Mouse (Mus musculus) embryonic facial prominence, embryonic 10.5 days (tissue): ENCODE data around the gene Pabpn1l. TPM values are rescaled to one million over a fixed set of nuclear protein-coding genes. Genes with fewer than 3 reads are reported as not detected.
A peak's percentile ranks its signal among the peaks of the same experiment; 100 is the strongest.

Experiments
- DNase-seq: peaks from one replicate; pipeline ENCODE4 v3.0.0-alpha.2; 2017; ENCODE audit warnings: low spot score
- H3K27ac ChIP-seq: fragments of 300-500 bp; sonication (generic); replicated peaks from 2 replicates; pipeline ENCODE4 v1.5.1; 2016; ENCODE audit warnings: mild to moderate bottlenecking
- H3K27me3 ChIP-seq: fragments of 300-500 bp; sonication (generic); replicated peaks from 2 replicates; pipeline ENCODE4 v1.6.1; 2016; ENCODE audit warnings: low read depth, mild to moderate bottlenecking; ENCODE audit not compliant: poor library complexity, severe bottlenecking
- H3K36me3 ChIP-seq: fragments of 300-500 bp; sonication (generic); replicated peaks from 2 replicates; pipeline ENCODE4 v1.6.1; 2016; ENCODE audit warnings: mild to moderate bottlenecking, moderate library complexity
- H3K4me1 ChIP-seq: fragments of 300-500 bp; sonication (generic); 2 replicates; pipeline ENCODE4 v1.6.1; 2016
- H3K4me3 ChIP-seq: fragments of 300-500 bp; sonication (generic); 2 replicates; pipeline ENCODE4 v1.5.1; 2016; ENCODE audit warnings: mild to moderate bottlenecking, moderate library complexity
- H3K9me3 ChIP-seq: fragments of 300-500 bp; sonication (generic); 2 replicates; pipeline ENCODE4 v1.6.1; 2016; ENCODE audit warnings: mild to moderate bottlenecking
- WGBS: fragments of 180-500 bp; shearing (Covaris S2); methylation state at CpG from one replicate; pipeline ENCODE4 v1.1.7; 2016; 5-methylcytosine and 5-hydroxymethylcytosine counted together
- polyA plus RNA-seq: library from polyadenylated mRNA; unstranded; fragments of >200 nt; fragmentation: Nextera tagmentation; extraction: Ambion mirVana; gene quantifications from 2 replicates; pipeline ENCODE4 v1.2.1, GENCODE M21; 2016

Pabpn1l gene
- polyA plus RNA-seq, 1 experiment from 2014 or later = not detected

GRCm38 (mm10) chr8:122606810-122607209 is 15.7 kb downstream of the Pabpn1l start:
- Histone ChIP-seq H3K4me1 (peaks cover 13% of the 10 kb centered on the region), H3K27me3 (no peaks in the 10 kb centered on the region), H3K9me3 (no peaks in the 10 kb centered on the region), H3K4me3 (no peak overlapping the region), H3K36me3 (no peaks in the 10 kb centered on the region), H3K27ac (no peak overlapping the region)
- 87% methylated on average over 11 of the region's 12 CpGs for WGBS
- DNase-seq = no peak

DNA sequence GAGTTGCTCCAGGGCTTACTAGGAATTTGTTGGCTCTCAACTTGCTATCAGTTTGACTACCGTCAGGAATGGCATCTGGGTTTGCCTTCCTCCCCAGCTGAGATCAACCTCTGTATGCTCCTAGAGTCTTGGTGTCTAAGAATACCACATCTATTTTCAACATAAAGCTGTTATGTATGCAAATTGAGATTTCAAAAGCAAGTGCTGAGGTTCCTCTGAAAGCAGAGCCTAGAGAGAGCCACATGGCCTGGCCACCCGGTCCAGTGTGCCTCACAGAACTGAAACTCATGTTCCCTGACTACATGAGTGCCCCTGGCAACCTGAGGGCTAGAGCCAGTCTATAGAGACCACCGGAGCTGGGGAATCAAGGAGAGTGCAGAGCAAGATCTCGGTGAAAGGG is 17.2 kb downstream of the Pabpn1l start:
- 80% methylated on average over 4 of the region's 4 CpGs for WGBS
- DNase-seq = no peak
- H3K4me3 ChIP-seq = no peak overlapping the region
- H3K36me3 ChIP-seq = no peaks in the 10 kb centered on the region
- peaks cover 2% of the 10 kb centered on the region for H3K4me1 ChIP-seq
- no peaks in the 10 kb centered on the region for H3K27me3 ChIP-seq
- no peaks in the 10 kb centered on the region for H3K9me3 ChIP-seq
- H3K27ac ChIP-seq = no peak overlapping the region

- 77% methylated on average over 1 of the region's 1 CpGs for WGBS
- Histone ChIP-seq H3K4me3 (no peak overlapping the region), H3K27ac (no peak overlapping the region), H3K4me1 (no peaks in the 10 kb centered on the region), H3K27me3 (no peaks in the 10 kb centered on the region), H3K36me3 (no peaks in the 10 kb centered on the region), H3K9me3 (no peaks in the 10 kb centered on the region)
- no peak for DNase-seq
These were observed 17.9 kb downstream of the Pabpn1l start for GRCm38 (mm10) chr8:122604640-122605039.

GRCm38 (mm10) chr8:122600666-122601065 is 21.9 kb downstream of the Pabpn1l start:
- H3K27me3 ChIP-seq = no peaks in the 10 kb centered on the region
- no peaks in the 10 kb centered on the region for H3K36me3 ChIP-seq
- H3K4me1 ChIP-seq = peaks cover 7% of the 10 kb centered on the region; the same call in 1 of the 2 replicates
- H3K9me3 ChIP-seq = no peaks in the 10 kb centered on the region
- WGBS = 92% methylated on average over 9 of the region's 9 CpGs
- no peak overlapping the region for H3K4me3 ChIP-seq
- no peak for DNase-seq
- H3K27ac ChIP-seq = no peak overlapping the region

DNA sequence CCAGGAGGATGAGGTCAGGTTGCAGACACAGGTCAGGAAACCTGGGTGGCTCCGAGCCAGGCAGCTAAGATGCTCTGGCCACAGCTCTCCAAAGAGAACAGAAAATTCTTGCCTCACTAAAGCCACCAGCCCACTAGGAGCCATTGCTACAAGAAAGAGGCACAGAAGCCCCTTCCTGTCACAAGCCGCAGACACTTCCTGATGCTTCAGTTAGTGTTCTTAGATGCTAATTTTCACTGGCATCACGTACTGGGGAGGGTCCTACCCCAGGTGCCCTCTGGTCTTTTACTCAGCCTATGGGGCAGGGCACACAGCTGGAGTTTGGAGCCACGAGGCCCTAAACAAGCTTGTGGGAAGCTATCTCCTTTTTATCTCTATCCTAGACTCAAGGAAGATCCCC is 26.5 kb downstream of the Pabpn1l start:
- no peaks in the 10 kb centered on the region for H3K36me3 ChIP-seq
- no peak overlapping the region for H3K4me3 ChIP-seq
- peaks cover 43% of the 10 kb centered on the region for H3K4me1 ChIP-seq
- no peak for DNase-seq
- H3K27ac ChIP-seq = no peak overlapping the region
- no peaks in the 10 kb centered on the region for H3K27me3 ChIP-seq
- WGBS = 53% methylated on average over 4 of the region's 4 CpGs
- no peaks in the 10 kb centered on the region for H3K9me3 ChIP-seq

- 79% methylated on average over 19 of the region's 19 CpGs for WGBS
- DNase-seq = no peak
These were observed 28.6 kb downstream of the Pabpn1l start for GRCm38 (mm10) chr8:122593783-122594507.

GRCm38 (mm10) chr8:122593240-122593639 is 29.3 kb downstream of the Pabpn1l start:
- 0 out of 2 replicates have a peak overlapping the region, but pooled peaks have one; percentile 48 for H3K27ac ChIP-seq
- WGBS = 70% methylated on average over 12 of the region's 12 CpGs

More at GRCm38 (mm10) chr8:122593783-122594507, 28.6 kb downstream of the Pabpn1l start:
- Histone ChIP-seq H3K9me3 (no peaks in the 10 kb centered on the region), H3K4me3 (no peak overlapping the region), H3K4me1 (peaks cover 43% of the 10 kb centered on the region), H3K36me3 (no peaks in the 10 kb centered on the region), H3K27ac (peak overlapping the region; percentile 48; the same call in 1 of the 2 replicates), H3K27me3 (no peaks in the 10 kb centered on the region)

DNA sequence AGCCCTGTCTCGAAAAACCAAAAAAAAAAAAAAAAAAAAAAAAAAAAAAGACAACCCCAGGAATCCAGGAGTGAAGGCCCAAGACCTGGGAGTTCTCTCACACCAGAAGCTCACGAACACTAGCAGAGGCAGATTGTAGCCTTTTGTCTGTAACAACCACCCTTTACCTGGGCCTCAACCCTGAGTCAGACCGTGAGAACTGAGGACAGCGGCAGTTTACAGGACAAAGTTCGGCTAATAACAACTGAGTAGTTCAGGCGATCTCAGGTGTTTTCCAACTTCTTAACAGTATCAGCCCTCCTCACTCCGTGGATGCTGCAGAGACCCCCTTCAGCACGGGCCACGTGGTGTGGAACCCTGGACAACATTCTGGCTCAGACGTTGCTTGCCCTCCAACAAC is 35.8 kb downstream of the Pabpn1l start:
- Histone ChIP-seq H3K4me1 (peaks cover 18% of the 10 kb centered on the region), H3K27ac (no peak overlapping the region), H3K4me3 (no peak overlapping the region), H3K27me3 (no peaks in the 10 kb centered on the region), H3K36me3 (no peaks in the 10 kb centered on the region), H3K9me3 (no peaks in the 10 kb centered on the region)
- WGBS = 86% methylated on average over 10 of the region's 10 CpGs
- DNase-seq = no peak

More at GRCm38 (mm10) chr8:122593240-122593639, 29.3 kb downstream of the Pabpn1l start:
- no peaks in the 10 kb centered on the region for H3K27me3 ChIP-seq
- no peak overlapping the region for H3K4me3 ChIP-seq
- no peaks in the 10 kb centered on the region for H3K9me3 ChIP-seq
- DNase-seq = no peak
- no peaks in the 10 kb centered on the region for H3K36me3 ChIP-seq
- H3K4me1 ChIP-seq = peaks cover 43% of the 10 kb centered on the region

GRCm38 (mm10) chr8:122586171-122586570 is 36.4 kb downstream of the Pabpn1l start:
- Histone ChIP-seq H3K4me1 (peaks cover 21% of the 10 kb centered on the region), H3K27me3 (no peaks in the 10 kb centered on the region), H3K9me3 (no peaks in the 10 kb centered on the region), H3K4me3 (no peak overlapping the region), H3K27ac (no peak overlapping the region), H3K36me3 (no peaks in the 10 kb centered on the region)
- no peak for DNase-seq
- WGBS = 56% methylated on average over 7 of the region's 7 CpGs

DNA sequence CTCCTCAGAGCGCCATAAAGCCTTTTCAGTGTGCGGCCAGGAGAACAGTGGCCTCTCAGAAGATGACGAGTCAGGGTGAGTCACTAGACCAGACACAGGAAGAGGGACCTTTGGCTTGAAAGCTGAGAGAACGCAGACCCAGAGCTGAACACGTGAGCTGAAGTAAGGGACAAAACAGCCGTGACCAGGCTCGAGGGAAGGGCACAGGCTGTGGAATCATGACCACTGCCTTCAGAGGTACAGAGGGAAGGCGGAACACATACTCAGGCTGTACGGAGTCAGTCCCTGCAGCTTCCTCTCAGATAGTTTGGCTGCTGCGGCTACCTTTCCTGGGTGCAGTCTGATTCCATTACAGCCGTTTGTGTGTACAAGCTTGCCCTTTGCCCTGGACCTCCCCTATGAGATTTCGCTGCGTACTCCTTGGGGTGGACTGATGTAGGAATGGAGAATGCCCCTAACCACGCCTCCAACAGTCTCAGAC is 37.1 kb downstream of the Pabpn1l start:
- no peaks in the 10 kb centered on the region for H3K9me3 ChIP-seq
- peaks cover 28% of the 10 kb centered on the region for H3K4me1 ChIP-seq
- DNase-seq = no peak
- no peak overlapping the region; the same call in 1 of the 2 replicates for H3K27ac ChIP-seq
- no peak overlapping the region for H3K4me3 ChIP-seq
- no peaks in the 10 kb centered on the region for H3K27me3 ChIP-seq
- H3K36me3 ChIP-seq = no peaks in the 10 kb centered on the region
- 58% methylated on average over 14 of the region's 14 CpGs for WGBS

GRCm38 (mm10) chr8:122584981-122585380 is 37.6 kb downstream of the Pabpn1l start:
- no peaks in the 10 kb centered on the region for H3K27me3 ChIP-seq
- peaks cover 33% of the 10 kb centered on the region for H3K4me1 ChIP-seq
- no peak overlapping the region for H3K27ac ChIP-seq
- H3K4me3 ChIP-seq = no peak overlapping the region
- no peaks in the 10 kb centered on the region for H3K36me3 ChIP-seq
- no peak for DNase-seq
- WGBS = 85% methylated on average over 9 of the region's 9 CpGs
- no peaks in the 10 kb centered on the region for H3K9me3 ChIP-seq

DNA sequence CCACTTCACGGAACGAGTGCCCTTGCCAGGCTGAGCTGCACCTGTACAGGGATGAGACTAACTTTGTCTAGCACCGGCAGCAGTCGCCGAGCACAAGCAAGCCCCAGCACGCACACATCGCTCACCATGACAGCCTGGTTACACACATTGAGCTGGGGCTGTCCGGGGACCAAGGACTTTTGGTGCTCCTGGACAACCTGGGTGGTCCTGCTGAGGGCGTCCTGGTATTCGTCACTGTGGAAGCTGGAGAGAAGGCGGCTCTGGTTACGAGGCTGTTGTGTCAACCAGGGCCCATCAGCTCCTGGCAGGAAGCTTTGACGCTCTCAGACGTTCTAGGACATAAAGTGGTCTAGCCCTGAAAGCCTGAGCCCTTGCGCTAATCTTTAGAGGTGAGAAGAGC is 41.6 kb downstream of the Pabpn1l start:
- peaks cover 58% of the 10 kb centered on the region for H3K4me1 ChIP-seq

DNA sequence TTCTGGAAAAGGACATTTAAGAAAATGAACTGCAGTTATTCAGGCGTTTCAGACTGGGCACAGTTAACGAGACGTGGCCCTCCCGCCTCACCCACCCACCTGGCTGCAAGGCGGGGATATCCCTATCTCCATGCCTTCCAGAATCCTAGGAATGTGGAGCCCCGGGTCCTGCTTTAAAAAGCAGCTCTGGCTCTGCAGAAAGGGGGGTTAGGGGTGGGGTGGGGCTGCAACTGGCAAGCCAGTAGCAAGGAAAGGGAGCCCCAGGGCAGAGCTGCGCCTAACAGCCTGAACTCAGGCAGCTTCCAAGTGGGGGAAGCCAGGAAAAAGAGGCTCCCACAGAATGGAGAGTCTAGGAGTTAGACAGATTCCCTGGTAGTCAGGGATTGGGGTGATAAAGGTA is 43.3 kb downstream of the Pabpn1l start:
- Histone ChIP-seq H3K9me3 (no peaks in the 10 kb centered on the region), H3K27me3 (no peaks in the 10 kb centered on the region), H3K27ac (peak overlapping the region; percentile 71), H3K36me3 (peaks cover 12% of the 10 kb centered on the region), H3K4me1 (peaks cover 67% of the 10 kb centered on the region), H3K4me3 (peak overlapping the region; percentile 11; the same call in 1 of the 2 replicates)
- WGBS = 22% methylated on average over 7 of the region's 7 CpGs
- peak; percentile 59 for DNase-seq

More for the DNA sequence above, 41.6 kb downstream of the Pabpn1l start:
- H3K27me3 ChIP-seq = no peaks in the 10 kb centered on the region
- 0 out of 2 replicates have a peak overlapping the region, but pooled peaks have one; percentile 4 for H3K4me3 ChIP-seq
- DNase-seq = peak; percentile 70
- H3K36me3 ChIP-seq = no peaks in the 10 kb centered on the region
- H3K27ac ChIP-seq = peak overlapping the region; percentile 54
- 72% methylated on average over 15 of the region's 15 CpGs for WGBS
- H3K9me3 ChIP-seq = no peaks in the 10 kb centered on the region
